Mouse (Mus musculus) spleen, adult 12 weeks (tissue): ENCODE results near the gene Med25.
"Not testable (repeated sequence)": the region's sequence is repeated elsewhere in the genome, so short reads cannot be mapped to it uniquely, and the experiment has no call there.

Experiments
- DNase-seq: peaks from one replicate; pipeline ENCODE4 v3.0.0; 2022; ENCODE audit warnings: low spot score

The Med25 gene

DNA sequence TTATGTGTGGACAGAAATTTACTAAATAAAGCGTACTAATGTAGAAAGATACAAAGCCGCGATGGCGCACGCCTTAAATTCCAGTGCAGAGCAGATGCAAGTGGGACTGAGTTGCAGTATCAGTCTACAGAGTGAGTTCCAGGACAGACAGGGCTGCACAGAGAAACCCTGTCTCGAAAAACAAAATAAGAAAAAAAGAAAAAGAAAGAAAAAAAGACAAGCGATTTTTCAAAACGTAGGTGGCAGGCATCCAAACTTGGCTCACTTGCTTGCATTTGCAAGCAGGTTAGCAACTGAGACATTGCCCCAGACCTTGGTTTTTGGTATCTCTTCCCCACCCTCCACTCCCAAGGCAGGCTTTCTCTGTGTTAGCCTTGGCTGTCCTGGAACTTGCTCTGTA, 685 bp upstream of the Med25 start:
- no peak for DNase-seq

DNA sequence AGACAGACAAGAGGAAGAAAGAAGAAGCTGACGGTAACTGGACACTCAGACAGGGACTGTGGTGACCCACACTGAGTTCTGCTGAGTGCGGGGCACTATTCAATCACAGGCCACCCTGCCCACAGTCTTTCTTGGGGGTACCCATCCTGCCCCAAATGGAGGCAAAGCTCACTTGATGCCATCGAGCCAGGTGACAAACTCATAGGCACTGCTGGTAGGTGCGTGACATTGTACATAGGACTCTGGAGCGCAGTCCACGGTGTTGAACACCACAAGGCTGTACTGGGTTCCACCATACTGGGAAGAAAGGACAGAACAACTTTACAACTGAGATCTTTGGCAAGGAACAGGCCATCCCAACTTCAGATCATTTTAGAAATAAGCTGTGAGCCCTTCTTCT, 901 bp downstream of the Med25 start:
- no peak for DNase-seq

DNA sequence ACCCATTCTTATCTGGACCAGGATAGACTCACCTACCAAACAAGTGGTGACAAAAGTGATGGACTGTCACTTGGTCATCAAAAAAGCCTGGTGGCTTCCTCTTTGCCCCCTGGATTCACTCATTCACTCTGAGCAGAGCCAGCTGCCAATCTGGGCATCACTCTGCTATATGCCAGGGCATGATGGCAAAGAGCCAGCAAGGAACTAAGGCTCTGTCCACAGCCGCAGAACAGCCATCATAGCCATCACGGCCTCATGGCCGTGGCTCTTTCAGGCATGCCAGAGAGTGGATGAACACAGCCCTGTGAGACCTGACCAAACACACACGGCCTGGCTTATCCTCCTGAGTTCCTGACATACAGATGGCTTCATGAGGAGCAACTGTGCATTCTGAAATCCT, 1.8 kb downstream of the Med25 start:
- no peak for DNase-seq

DNA sequence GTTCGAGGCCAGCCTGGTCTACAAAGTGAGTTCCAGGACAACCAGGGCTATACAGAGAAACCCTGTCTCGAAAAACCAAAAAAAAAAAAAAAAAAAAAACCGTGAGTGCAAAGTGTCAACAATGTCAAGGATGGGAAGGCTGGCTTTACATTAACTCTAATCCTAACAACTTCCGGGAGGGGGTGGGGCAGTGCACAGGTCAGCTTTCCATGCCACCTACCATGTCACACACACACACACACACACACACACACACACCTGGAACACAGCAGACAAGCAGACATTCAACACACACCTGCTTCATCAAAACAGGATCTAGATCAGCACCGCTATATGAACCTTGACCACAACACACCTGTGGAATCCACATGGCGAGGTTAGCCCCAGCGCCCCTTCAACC, 2.3 kb downstream of the Med25 start:
- DNase-seq = no peak

DNA sequence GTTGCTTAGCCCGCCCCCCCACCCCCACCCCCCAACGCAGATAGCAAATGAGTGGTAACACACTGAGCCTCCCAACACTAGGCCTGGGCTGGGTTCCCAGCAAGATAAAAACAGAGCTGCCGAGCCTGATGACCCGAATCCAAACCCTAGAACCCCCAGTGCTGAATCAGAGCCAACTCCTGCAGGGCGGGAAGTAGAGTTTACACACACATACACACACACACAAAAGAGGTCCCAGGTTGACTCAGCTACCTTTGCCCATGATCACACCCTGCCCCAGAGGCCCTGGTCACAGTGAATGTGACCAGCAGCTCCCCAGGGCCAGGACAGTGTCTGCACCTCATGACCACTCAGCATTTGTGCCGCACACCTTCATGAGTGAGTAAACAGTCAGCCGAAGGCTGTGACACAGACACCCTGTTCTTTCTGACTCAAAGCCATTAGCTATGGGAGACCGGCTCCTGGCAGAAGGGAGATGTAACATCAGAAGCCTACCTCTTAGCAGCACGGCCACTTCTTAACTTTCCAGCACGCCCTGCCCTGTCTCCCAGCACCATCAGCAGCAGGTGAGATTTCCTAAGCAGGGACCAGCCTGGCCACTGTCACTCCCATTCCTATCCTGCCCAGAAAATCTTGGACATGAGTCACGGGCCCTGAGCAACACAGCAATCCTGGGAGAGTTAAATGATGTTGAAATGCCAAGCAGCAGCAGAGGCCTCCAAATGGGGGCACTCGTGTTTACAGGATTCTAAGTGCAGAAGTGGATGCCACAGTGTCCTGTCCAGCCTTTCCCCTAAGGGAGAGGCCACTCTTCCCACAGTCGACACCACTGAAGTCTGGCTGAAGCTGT, 4.0 kb downstream of the Med25 start:
- DNase-seq = no peak

DNA sequence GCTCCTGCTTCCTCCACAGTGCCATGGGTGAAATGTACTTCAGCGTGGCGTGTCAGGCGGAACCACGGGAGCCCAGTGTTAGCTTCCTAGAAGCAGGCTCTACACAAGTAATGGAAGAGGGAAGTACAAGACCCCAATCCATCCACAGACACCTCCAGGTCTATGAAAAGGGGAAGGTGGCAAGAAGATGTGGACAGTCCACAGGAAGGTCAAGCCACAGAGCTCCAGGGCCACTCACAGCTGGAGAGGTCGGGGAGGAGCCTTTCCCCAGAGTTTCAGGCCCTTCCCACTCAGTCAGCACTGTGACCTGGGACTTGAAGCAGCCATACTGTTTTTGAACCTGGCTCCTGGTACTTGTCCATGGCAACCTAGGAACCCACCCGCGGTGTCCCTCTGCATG, 5.5 kb downstream of the Med25 start:
- DNase-seq = no peak

DNA sequence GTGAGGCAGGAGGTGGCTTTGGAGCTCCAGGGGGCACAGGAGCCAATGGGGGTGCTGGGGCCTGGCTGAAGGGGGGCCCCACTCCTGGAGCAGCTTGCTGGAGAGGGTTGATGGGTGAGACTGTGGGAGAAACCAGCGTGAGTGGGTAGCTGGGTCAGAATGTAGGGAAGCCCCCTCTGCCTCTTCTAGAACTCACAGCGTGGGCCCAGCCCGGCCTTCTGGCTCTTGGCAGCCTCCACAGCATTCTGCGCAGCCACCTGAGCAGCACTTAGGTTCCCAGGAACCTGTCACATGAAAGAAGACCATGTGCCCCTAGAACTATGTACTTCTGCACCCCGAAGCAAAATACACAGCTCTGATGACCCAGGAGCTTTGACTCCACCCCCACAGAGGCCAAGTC, 7.9 kb downstream of the Med25 start:
- no peak for DNase-seq

DNA sequence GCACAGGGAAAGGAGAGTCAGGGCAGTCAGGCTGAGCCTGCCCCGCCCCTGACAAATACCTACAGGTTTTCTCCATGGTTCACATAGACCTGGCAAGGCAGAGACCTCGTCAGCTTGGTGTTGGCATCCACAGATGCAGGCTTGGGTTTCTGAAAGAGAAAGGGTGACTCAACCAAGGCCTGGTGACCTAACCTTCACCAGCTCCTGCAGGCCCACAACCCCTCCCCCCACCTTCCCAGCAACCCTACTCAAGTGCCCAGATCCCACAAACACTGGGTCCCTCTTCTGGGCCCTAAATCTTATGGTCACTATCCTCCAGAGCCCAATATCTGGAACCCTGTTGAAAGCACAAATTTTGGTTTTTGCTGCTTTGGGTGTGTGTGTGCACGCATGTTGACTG, 9.5 kb downstream of the Med25 start:
- no peak for DNase-seq

DNA sequence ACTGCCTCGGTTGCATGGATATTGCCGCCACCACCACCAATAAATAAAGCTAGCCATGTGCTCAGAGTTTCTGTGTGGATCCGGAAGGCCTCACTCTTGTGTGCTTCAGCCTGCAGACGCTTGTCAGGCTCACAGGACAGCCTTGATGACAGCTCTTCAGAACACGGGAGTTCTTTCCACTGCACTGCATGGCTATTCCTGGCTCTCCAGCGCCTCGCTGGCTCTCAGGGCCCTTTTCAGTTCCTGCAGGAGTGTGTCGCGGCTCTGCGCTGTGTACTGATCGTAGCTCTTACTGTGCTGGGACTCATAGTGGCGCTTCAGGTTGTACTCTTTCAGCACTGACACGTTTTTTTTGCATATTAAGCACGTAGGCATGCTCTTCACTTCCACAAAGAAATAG, 14.7 kb downstream of the Med25 start:
- no peak for DNase-seq

DNA sequence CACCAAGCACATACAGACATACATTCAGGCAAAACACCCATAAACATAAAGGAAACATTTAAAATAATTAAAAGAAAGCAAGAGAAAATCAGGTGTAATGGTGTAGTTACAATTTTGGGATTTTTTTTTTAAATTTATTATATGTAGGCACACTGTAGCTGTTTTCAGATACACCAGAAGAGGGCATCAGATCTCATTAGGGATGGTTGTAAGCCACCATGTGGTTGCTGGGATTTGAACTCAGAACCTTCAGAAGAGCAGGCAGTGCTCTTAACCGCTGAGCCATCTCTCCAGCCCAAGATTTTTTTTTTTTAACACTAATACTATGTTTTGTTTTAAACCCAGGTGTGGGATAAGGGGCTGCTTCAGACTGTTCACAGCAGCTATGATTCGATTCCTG, 20.7 kb downstream of the Med25 start:
- not testable (repeated sequence) for DNase-seq

DNA sequence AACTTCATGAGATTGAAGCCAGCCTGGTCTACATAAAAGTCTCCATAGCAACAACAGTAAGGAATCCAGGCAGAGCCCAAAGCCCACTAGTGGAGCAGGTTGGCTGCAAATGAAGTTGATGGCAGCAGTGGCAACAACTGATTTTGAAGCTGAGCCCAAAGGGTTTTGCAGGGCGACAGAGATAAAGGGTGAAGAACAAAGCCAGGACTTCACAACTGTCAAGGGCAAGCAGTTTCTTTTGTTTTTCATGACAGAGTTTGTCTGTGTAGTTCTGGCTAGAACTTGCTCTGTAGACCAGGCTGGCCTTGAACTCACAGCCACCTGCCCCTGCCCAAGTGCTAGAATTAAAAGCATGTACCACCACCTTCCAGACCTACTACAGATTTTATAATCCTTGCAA, 21.3 kb downstream of the Med25 start:
- DNase-seq = no peak

DNA sequence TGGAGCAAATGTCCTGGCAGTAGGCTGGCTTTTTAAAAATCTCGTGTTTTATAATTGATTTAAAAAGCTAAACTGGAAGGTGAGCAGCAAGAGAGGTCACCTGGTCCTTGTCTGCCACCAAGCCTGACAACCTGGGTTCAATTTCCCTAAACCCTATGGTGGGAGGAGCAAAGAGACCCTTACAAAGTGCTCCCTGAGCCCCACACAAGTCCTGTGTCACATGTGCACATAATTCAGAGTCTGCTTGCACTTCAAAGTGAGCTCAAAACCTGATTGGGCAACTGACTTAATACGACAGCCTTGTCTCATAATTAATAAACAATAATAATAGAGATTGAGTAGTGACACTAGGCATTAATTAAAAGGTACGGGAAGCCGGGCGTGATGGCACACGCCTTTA, 21.9 kb downstream of the Med25 start:
- no peak for DNase-seq

DNA sequence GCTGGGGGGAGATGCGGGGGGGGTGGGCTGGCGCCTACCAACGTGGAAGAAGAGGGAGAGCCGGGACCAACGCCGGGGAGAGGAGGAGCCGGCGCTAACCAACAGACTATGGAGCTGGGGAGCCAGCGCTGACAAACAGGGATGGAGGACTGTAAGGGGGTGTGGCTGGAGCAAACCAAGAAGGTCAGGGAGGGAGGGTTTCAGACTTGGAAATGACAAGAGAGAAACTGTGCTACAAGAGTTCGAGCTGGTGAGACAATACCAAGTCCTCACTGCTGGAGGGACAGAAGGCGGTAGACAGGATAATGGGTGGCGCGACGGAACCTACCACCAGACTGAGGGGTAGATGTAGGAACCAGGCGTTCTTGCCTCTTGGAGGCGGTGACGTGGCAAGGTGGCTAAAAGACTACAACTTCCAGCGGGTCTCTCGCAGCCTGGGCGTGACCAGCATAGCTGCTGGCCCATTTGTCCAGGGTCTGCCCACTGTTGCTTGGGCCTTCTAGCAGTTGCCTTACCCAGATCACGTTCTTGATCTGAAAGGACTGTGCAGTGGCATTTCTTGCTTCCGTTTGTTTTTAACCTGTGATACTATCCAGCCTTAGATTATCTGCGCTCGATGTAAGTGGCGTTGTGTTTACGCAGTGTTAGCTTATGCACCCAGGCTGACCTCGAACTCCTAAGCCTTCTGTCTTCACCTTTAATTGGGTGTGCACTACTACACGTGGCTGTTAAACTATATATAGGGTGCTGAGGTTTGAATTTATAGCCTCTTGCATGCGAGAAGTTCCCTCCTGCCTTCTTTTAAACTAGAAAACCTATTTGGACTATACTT, 22.6 kb downstream of the Med25 start, which contains the start of gene Ptov1:
Ptov1 (minus strand) TSS at position 92 of the 832 bp plus-strand sequence.
- peak; percentile 51 for DNase-seq

DNA sequence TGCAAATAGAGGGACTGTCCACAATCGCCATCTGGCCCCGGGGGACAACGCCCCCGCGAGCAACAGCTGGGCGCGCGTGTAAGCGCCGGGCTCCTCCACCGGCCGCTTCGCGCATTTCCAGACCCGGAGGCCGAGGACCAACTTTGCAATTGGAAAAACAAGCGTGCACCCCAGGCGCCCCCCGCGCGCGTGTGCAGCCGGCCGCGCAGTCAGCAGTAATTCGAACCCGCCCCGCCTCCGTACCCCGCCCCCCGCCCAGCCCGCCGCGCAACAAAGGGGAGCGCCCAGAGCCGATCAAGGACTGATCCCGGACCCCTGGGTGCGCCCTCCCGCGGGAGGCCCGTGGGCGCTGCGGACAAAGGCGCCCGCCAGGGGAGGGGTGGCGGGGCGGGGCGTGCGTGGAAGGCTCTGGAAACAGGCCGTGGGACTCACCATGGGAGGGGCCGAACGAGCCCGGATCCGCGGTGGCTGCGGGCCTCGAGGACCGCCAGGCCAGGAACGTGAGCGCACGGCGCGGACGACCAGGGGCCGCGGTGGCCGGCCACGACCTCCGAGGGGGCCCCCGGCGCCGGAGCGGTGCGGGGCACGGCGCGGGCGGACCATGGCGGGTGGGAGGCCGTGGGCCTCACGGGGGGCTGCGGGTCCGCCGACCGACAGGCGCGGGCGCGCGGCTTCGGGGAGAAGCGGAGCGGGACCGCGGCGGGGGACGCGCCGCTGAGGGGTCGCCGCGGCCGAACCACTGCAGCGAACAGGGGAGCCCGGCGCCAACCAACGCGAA, 23.4 kb downstream of the Med25 start:
- DNase-seq = no peak

DNA sequence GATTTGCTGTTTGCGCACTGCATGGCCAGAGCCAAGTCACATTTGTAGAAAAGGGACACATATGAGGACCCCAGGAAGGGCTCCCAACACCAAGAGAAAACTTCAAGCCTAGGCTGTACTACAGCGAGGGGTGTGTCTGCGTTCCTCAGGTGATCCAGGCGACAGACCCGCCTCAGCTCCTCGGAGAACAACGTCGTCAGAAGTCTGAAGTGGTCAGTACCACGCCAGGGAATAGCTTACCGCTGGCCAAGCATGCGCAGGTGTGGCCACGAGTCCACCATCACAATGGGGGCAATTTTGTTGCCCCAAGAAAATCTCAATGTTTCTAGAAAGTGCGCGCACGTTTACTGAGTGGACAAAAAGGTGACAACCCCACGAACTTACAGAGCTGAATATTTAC, 24.0 kb downstream of the Med25 start:
- no peak for DNase-seq

DNA sequence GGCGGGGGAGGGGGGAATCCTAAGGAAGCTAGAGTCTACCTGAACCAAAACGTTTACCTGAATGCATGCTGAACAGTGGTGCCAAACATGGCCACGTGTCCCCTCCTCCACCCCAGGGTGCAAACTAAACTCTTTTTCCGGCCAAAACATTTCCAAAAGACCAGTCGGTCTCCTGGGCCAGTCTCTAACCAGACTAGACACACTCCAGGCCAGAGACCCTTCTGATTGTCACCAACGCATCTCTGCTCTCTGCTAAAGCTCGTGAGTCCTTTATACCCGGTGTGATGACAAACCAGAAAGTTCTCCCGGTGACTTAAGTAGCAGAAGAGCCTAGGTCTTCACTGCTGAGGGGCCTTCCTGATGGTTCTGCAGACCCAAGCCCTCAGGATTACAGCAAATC, 24.7 kb downstream of the Med25 start:
- DNase-seq = no peak

DNA sequence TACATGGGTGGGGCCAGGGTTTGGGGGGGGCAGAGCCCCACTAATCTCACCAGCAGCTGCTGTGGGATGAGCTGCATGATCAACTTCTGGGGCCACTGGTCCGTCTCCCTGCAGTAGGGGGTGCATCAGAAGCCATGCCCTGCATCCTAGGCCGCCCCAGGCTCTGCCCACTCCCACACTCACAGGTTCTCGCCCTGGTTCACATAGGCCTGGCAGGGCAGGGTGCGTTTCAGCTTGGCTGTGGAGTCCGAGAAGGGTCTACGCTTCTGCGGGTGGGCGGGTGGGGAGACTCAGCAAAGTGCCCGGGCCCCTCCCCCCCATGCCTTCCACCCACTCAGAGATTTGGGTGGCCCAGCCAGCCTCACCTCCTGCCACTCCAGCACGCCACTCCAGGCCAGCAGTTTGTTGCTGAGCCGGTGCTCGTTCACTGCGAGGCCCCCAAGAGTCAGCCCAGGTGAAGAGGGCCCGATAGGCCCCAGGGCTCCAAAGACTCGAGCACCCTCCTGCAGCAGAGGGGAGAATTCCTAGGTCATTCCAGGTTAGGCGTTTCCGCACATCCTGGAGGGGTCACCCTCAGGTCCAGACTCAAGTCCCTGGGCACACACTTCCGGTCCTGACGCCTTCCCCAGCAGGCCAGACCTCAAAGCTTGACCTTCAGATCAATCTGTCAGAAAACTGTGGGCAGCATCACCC, 25.4 kb downstream of the Med25 start:
- DNase-seq = no peak

DNA sequence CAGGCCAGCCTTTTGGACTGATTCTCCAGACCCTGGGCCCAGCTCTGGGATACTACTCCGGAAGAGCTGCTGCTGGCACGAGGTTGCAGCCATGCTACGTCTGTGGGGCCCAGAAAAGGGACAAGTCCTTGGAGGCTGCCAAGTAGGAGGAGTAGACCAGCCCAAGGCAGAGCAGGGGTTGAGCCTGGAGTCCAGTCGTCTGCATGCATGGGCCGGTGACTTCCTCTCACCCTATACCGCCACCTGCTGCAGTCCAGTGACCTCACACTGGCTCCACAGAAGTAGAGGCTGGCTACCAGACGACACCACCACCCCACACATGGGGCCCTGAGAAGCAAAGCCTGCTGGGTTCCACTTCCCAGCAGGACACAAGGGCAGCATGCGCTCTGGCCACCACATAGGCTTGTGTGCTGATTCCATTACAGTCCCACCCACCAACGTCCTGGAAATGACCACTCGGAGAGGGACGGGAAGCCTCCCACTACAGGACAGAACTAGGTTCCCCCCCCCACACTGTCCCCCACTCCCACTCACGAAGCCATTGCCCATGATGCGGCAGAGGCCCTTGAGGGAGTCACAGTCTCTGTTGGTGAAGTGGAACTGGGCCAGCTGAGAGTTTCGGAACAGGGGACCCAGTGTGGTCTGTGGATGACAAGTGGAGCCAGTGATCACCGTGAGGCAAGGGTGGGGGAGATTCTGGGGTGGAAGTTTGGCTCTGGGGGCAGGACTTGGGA, 26.1 kb downstream of the Med25 start:
- DNase-seq = no peak

DNA sequence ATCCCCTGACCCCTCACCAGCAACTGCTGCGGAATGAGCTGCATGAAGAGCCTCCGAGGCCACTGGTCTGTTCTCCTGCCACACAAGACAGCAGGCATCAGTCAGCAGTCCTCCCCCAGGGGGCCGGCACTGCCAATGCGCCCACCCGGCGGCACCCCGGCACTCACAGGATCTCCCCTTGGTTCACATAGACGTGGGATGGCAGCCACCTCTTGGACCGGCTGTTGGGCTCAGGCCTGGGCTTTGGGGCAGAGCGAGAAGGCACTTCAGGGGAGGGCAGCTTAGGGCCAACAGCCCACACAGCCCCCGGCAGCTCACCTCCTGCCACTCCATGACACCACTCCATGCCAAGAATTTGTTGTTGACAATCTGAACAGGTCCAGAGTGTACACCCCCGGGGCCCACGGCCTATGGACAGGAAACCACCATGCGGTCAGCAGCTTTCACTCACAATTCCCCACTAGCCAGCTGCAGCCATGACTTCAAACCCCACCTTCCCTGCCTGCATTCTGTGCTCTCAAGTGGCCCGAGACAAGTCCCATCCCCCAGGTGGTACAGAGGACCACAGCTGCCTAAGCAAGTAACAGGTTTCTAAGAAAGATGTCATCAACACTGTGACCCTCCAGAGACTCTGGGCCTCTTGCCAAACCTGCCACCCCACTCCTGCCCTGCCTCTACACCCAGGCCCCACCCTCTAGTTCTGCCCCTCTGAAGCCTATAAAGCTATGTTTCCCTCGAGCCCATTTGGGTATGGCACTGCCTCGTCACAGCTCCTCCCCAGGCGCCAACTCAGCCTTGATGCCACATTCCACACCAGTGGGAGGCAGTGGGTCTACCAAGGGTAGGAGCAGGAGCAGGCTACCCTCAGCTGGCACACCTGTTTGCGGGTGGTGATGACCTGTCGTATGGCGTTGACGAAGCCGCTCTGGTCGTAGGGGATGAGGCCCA, 27.6 kb downstream of the Med25 start:
- DNase-seq = no peak

DNA sequence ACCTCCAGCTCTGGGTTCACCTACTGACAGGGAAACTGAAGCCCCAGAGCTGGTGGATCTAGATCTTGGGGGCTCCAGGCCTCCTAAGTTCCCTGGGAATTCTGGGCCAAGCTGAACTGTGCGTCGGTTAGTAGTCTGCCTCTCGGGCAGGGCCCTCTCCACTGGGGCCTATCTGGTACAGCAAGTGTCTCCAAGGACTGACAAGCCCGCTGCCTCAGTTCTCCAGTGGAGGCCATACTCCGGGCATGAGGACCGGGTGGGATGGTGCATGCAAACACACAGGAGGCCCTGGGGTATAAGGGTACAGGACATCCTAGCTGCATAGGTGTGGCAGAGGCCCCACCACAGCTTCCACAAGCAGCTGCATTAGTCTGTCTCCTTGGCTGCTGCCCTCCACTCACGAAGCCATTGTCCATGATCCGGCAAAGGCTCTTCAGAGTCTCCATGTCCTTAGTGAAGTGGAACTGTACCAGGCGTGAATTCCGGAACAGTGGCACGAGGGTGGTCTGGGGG, 28.5 kb downstream of the Med25 start:
- DNase-seq = no peak
